Mouse (Mus musculus) liver, embryonic 14.5 days (tissue): ENCODE measurements at regions not wholly inside any gene's neighbourhood (a gene's known extent, or its start where the extent isn't known, plus 50 kb on each side); places are given as distances from the start of the nearest gene placed in this dataset.

Source experiments
- CTCF ChIP-seq: IDR thresholded peaks from 2 replicates; pipeline ENCODE4 v1.5.1; 2016; ENCODE audit warnings: antibody characterized with exemption, low read depth, control low read depth
- EP300 ChIP-seq: IDR thresholded peaks from 2 replicates; pipeline ENCODE4 v1.6.1; 2016; ENCODE audit warnings: antibody characterized with exemption, low read depth

- TF ChIP-seq CTCF (no peak), EP300 (no peak)
These were observed 254.1 kb upstream of the Sphkap start for GRCm38 (mm10) chr1:83661808-83662802.
